Mouse (Mus musculus) frontal cortex, postnatal 14 days (tissue): ENCODE measurements around the gene Gm20431.
A peak's percentile ranks its signal among the peaks of the same experiment; 100 is the strongest.

Experiments
- DNase-seq, 2 experiments: peaks; one replicate each; pipeline ENCODE4 v3.0.0; 2022; ENCODE audit warnings: low spot score in 2 of 2

The Gm20431 gene

DNA sequence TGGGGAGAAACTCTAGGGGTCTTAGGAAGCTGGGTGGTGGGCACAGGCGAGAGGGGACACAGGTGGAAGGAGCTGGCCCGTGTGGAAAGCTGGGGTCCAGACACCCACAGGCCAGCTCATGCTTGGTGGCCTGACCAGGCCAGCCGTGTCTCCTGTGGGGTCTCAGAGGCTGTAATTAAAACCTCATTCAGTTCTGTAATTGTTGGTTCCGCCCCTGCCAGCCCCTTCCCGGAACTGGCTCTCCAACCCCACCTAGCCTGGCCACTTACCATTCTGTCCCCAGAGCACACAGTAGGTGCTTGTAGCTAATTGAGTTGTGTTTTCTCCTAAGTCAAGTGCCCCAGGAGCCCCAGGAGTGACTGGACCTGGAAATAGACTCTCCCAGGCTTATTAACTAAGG, 62.1 kb downstream of the Gm20431 start:
- no peak for DNase-seq

DNA sequence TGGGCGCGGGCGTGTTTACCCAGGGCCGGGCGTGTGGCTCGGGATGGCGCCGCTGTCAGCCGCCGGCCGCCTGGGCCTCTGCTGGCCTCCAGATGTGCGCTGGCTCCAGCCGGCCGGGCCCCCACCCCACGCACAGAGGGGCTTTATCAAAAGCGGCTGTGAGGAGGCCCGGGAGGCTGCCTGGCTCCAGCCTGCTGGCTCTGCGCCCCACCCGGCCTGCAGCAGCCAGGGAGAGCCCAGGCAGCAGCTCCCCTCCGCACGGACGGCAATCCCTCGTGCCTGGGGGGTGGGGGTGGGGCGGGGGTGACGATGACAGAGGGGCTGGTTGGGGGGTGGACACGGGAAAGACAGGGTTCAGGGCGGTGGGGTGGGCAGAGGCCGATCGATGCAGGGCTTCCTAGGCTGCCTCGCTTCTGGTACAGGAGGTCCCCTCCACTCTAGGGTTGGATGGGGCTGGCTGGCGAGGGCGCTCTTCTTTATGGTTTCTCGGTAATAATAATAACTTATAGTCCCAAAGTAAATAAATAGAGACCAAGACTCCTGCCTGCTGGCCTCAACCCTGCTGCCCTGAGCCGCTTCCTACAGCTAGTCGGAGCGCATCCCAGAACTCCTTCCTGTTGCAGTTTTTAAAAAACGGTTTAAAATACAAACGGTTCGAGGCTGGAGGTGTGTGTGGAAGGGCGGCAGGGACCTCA, 63.7 kb downstream of the Gm20431 start:
- no peak for DNase-seq

DNA sequence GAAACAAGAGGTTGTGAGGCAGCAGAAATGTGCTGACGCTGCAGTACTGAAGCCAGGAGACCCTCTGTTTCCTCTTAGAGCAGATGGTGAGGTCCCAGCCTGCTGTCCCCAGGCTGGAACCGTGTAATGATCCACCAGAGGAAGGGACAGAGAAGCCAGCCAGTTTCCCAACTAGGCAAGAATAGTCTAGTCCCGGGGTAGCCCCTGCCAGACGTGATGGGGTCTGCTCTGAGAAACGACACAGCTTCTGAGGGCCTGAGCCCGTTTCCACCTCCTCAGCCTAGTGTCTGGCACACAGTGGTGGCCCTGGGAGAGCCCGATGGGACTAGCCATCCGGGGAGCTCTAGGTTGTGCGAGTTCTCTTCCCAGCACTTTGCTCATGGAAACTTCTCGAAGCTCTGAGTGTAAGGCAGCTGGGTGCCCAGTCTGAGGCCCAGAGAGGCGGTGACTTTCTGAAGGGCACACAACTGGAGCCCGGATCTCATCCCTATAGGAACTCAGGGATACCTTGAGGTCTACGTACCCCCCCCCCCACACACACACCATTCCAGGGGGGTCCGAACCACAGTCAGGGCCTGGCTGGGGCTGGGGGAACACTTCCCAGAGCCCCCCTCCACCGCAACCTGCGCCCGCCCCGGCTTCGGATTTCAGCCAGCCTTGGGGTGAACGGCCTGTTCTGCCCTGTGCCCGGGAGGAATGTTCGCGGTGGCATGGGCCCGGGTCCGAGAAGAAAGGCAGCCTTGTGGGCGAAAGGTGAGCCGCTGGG, 64.4 kb downstream of the Gm20431 start:
- DNase-seq: no peak

DNA sequence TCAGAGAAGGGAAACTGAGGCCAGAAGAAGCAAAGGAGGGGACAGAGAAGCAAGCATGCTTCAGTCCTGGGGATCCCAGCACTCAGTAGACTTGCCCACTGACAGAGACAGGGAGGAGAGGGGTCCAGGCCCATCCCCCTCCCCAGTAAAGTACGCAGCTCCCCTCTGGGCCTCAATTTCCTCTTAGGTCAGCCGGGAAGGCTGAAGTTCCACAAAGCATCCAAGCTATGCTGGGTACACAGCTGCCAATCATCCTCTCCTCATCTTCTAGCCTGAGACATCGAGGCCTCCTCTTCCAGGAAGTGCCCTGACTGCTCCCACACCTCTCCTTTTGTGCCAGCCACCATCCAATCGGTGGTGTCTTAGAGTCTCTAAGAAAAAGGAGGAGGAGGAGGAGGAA, 65.0 kb downstream of the Gm20431 start:
- DNase-seq: no peak

DNA sequence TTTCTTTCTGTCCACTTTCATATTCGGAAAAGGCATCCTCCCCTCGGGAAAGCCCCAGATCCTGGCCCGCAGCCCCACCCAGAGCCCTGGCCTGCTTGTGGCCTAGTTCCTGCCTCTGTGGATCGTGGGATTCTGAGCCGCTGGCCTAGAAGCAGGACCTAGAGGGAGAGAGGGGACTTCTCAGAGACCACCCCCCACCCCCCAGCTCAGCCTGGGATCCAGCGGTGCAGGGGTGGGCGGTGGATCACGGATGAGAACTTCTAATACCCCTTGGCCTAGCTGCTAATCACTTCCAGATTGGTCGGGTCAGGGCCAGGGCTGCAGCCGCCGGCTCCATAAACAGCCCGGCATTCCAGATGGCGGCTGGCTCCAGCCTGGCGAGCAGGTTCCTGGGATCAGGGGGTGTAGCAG, 65.5 kb downstream of the Gm20431 start:
- no peak for DNase-seq

DNA sequence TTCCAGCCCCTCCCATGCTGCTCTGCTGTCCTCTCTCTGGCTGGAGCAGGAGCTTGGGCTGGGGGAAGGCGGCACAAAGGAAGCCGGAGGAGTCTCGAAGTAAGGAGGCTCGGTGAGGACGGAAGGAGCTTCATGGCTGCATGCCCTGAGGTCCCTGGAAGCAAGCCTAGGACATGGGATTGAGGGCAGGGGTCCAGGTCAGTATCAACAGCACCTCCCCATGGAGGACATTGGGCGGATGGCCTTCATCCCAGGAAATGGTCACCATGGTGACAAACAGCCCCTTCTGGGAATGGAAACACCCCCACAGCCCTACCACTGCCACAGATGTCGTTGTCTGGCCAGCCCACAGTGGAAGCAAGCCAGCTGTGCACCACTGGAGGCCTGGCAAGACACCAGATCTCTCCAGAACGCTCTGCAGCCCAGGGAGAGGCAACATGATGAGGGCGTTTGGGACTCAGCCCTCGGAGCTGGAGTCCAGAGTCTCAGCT, 66.8 kb downstream of the Gm20431 start:
- DNase-seq: peak; percentile 42 to 73

DNA sequence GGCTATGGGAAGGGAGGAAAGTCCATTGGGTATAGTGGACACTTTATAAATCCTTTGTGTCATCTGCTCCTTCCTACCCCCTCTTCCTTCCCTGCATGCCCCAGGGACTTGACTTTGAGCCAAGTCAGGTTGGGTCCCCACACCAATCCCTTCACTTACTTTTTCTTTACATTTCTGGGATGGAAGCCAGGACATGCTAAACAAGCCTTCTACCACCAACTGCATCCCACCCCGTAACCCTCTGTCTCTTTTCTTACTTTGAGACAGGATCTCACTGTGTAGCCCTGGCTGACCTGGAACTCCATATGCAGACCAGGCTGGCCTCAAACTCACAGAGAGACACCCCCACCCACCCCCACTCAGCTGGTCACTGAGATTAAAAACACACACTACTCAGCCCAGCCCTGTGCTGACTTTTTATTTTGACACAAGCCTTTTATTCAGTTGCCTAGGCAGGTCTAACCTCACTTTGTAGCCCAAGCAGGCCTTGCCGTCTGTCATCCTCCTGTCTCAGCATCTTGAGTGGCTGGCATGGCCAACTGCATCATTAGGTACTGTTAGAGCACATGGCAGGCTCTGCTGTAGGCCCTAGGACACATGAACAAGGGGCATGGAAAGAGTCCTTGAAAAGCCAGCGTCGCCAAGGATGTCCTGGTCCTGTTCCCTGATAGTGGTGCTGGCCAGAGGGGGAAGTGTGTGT, 67.6 kb downstream of the Gm20431 start:
- no peak for DNase-seq

DNA sequence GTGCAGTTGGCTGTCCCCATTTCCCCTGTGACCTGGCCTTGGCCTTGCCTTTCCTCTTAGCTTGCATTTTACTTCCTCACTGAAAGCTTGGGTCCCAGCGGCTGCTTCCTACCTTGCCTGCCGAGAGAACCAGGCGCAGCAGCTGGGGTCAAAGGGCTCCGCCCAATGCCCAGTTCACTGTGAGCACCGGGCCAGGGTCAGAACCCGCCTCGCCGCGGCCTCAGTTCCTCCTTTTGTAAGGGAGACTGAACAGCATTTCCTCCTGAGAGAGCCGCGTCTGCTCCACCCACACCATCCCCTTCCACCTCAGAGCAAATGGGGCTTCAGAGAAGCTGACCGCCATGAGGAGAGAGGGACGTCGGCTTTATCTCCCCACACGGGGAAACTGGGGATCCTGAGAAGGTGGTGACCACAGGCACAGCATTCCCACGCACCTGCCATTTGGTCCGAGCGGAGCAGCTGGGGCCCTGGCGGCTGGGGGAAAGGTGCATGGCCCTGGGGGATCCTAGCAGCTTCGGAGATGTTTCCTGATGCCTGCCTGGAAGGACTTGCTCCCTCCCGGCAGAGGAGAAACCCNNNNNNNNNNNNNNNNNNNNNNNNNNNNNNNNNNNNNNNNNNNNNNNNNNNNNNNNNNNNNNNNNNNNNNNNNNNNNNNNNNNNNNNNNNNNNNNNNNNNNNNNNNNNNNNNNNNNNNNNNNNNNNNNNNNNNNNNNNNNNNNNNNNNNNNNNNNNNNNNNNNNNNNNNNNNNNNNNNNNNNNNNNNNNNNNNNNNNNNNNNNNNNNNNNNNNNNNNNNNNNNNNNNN, 72.3 kb downstream of the Gm20431 start:
- no peak for DNase-seq

DNA sequence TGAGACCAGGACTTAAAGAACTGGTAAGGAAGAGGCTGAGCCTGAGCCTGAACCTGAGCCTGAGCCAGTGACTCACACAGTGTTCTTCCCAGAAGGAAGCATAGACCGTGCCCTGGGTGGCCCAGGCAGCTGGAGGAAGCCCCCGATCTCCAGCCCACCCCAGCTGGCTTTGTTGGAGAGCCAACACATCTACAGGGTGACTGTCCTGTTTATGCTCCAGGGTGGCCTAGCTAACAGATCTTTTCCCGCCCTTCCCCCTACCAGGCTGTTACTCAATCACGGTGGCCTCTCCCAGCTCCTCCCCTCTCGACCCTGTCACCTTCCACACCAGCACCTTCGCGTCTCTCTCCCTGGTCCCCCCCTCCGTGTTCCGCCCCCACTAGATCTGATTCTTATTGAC, 74.3 kb downstream of the Gm20431 start:
- DNase-seq: no peak

DNA sequence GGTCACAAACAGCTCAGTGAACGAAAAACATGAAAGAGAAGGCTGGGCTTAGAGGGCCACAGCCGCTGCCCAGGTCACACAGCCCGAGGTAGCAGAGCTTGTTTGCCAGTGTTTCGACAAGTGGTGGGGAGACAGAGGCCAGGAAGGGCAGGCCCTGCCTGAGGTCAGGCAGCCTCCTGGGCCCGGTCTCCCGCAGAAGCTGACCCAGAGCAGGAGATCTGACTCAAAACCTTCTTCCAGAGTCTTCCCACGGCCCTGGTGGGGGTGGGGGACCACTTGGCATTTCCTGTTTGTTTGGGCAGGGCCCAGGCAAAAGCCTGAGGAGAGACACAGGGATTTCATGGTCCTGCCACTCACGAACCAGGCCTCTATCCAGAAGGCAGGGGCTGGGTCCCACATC, 75.3 kb downstream of the Gm20431 start:
- DNase-seq: no peak

DNA sequence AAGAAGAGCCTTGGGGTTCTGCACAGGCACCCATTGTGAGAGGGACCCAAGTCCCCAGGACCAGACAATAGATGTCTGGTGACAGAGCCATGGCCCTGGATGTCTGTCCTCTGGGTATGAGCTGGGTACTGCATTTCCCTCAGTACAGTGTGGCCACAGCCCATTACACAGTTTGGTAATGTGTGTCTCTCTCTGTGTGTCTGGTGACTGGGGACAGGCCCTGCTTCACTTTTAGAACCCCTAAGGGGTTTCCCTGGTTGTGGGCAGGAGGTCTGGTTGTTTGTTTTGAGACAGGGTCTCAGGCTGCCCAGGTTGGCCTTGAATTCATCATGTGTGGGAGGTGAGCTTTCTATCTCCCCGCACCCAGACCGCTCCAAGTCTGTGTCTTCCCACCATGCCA, 76.0 kb downstream of the Gm20431 start:
- DNase-seq: no peak

DNA sequence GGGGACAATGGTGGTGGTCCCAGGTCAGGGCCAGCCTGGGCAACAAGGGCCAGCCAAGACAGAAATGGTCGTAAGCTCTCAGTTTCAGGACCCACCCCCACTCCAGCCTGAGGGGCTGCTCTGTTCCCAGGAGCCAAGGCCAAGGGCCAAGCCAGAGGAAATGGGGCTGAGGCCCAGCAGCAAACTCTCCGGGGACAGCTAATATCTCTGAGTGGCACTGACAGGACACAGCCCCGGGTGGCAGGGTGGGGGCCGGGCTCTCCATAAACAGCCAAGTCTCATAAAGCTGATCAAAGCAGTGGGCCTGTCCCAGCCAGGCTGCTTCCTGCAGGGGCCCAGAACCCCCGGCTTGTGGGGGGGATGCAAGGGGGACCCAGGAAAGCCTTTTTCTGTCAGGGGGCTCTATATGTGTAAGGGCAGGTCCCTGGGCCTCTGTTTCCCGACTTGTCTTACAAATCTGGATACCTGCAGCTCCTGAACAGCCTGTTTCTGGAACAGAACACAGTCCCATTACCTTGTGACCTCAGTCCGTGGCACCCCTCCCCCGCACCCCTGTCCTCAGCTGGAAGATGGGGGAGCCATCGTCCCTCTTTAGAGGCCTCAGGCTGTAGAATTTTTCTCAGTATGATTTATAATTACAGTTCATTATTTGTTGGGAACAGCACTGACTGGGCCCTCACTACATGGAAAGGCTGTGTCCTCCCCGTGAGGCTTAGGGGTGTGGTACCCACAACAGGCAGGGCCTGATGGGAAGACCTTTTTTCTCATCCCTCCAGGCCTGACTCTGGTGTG, 77.9 kb downstream of the Gm20431 start:
- DNase-seq: no peak

DNA sequence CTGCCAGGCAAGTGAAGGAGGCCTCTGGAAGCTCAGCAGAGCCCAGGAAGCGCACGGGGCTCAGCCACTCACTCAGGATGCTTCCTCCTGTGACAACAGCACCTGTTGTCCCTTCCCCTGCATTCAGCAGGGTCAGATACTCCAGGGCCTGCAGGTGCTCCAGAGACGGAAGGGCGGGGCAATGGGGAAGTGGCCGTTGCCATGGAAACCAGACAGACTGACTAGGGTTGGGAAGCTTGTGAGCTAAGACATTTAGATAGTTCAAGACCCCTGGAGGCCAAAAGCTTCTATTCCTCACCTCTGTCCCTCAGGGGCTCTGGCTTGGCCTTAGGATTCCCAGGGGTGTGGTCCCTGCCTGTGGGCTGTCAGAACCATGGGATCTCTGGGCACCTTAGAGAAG, 82.8 kb downstream of the Gm20431 start:
- no peak for DNase-seq

DNA sequence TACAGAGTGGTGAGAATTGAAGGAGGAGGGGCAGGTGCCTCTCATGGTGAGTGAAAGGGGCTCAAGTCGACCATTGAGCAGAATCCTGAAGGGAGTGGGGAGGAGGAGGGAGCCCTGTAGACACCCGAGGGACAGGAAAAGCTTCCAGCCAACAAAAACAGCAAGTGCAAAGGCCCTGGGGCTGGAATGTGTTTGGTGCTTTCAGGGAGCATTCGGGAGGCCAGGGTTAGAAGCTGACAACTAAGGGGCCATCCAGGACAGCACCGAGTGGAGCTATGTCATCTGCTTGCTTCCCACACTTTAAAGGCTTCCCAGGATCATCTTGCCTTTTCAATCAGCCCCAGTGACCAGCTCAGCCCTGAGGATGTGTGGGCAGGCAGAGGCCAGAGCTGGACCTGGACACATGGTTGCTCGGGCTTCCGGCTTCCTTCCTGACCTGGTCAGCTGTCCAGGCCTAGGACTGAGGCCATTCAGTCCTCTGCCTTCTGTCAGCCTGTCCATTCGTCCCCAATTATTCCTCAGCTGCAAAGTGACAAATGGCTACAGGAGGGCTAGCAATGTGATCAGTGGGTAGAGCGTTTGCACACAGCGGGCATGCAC, 84.0 kb downstream of the Gm20431 start:
- DNase-seq: no peak

DNA sequence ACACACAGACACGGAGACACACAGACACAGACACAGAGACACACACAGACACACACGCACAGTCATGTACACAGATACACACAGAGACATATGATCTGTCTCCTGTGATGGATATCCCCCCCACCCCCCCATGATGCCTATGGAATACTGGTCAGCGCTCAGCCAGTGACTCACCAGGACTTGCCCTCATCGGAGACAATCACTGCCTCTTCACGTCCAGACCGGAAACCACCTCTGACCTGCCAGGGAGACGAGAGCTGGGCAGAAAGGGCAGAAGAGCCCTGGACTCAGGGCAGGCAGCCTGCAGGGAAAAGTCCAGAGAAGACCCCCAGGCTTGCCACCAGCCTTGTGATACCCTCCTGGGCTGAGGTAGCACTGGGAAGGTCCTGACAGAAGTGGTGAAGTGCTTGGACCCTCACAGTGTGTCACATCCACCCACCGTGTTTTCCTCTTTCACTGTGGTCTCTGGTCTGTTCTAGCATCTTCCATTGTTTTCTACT, 85.1 kb downstream of the Gm20431 start:
- DNase-seq: no peak

DNA sequence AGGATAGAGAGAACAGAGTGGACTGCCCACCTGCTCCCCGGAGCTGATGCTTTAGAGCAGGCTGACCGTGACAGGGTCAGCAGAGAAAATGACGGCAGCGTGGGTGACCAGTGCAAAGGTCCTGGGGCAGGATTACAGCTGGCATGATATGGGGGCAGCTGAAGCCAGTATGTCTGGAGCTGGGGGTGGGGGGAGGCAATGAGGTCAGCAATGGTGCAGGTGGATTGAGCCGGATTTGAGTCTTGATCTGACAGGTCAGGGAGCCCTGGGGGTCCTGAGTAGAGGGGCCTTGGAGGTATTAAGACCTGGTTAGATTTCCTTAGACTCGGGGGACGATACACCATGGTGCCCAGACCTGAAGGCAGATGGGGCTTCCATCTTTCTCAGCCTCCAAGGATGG, 85.7 kb downstream of the Gm20431 start:
- no peak for DNase-seq

DNA sequence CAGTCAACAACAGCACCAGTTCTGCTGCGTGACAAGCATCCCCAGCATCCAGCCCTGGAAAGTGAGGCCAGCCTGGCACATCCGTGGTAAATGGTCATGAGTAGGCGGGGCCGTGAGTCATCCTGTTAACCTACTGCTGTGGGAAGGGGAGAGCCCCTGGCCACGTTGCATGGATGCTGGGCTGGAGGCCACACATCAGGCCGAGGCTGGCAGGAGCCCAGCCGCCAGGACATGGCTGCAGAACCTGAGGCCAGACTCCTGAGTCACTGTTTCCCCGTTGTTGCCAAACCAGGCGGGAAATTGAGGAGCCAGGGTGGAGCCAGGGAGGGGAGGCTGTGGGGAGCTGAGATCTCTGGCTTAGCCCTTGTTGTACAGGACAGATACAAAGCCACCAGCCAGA, 86.5 kb downstream of the Gm20431 start:
- DNase-seq: no peak

DNA sequence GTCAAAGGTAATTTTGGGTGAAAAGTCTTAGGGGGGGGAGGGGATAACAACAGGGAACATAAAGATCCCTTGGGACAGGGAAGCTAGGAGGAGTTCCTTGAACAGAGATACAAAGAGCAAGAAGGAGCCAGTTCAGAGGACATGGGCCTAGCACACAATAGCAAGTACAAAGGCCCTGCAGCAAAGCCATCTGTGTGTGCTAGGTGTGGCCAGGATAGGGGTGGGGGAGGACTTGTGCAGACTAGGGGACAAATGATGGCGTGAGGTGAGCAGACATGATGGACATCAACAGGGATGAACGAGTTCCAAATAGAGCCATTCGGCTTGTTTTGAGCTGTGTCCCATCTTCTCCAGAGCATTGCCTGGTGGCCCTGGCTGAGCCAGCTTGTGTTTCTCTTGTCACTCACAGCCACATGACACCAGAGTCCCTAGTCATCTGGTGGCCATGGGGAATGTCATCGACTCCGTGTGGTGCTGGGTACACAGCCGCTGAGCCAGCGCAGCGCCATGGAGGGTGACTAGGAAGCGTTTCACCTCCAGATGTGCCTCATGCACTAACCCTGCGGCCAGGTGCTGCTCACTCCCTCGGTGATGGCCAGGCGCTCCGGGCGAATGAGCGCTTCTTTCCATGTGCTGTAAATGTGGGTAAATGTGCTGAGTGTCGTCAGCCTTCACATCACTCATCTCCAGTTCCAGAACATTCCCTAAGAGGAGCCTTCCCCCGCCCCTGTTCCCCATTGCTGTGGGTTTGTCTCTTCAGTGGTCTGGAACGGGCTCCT, 89.7 kb downstream of the Gm20431 start:
- no peak for DNase-seq

DNA sequence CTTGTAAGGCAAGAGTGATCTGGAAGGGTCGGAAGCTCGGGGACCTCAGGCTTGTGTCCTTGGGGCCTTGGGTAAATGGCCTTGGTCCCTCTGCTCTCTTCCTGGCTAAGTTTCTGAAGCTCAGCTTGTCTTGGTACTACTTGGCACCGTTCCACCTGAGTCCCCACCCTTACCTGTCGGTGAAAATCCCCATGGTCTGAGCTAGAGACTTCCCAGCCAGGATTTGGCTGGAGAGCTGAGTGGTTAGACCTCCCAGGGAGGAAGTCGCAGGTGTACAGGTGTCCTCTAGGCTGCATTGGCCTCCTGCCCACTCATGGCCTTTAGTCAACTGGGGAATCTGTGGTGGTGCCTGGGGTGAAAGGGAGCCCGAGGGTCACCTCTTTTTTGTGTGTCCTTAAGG, 90.5 kb downstream of the Gm20431 start:
- DNase-seq: no peak
